Mouse (Mus musculus): Measurements from ENCODE around the gene Asphd1. TPM values are rescaled to one million over a fixed set of nuclear protein-coding genes. Genes with fewer than 3 reads are reported as not detected.

Gene Asphd1
- polyA plus RNA-seq (2014; fragmentation: Illumina TruSeq; extraction: RNeasy Lipid Tissue Mini Kit (QIAGEN cat#74804)), result not detected

DNA sequence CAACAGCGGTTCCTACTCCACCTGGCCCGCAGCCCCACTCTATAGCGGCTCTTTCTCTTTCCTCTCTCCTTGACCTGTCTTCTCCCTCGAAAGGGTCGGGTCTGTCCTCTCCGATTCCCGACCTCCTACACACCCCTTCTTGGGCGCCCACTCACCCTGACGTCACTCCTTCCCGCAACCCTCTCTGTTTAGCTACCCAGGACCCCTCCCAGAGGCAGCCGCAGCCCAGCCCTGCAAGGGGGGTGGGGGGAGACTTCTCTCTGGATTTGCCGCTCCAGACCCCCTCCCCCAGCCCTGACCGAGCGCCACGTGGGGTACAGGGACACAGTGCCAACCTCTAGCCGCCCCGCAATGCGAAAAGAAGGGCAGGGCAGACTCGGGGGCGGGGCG lies at the start of gene Asphd1:
Gene Asphd1 (minus strand): TSS at position 180 of the 390 bp plus-strand sequence.

GRCm38 (mm10) chr7:126975950-126976866 lies 26.8 kb upstream of the Asphd1 start, which contains the start of gene Cdiptos:
TSS of gene Cdiptos (minus strand) at chr7:126976098.

GRCm38 (mm10) chr7:126975893-126975949 lies 26.3 kb upstream of the Asphd1 start, which contains the start of gene Cdipt:
TSS of gene Cdipt (plus strand) at chr7:126975914.

GRCm38 (mm10) chr7:126949793-126950646 lies 638 bp upstream of the Asphd1 start, which contains the start of gene Sez6l2:
TSS of gene Sez6l2 (plus strand) at chr7:126950563.

DNA sequence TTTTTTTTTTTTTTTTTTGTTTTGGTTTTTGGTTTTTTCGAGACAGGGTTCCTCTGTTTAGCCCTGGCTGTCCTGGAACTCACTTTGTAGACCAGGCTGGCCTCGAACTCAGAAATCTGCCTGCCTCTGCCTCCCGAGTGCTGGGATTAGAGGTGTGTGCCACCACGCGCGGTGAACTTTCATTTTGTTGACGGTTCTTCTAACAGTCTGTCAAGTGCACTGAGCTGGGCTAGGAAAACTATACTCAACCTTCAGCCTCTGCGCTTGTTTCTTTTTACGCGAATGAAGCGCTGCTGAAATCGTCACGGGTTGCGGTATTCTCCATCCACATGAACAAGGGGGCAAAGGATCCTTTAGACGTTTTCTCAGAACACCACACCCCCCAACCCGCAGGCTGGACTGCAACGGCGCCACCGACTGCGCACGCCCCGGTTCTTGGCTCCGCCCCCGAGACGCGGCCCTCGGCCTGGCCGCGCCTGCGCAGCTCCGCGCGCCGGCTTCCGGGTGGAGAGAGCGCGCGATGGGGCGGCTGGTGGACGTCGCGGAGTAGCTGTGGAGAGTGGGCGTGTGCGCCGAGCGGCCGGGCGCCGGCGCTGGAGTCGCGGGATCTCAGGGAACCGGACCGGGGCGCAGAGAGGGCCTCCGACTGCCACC lies 20.9 kb downstream of the Asphd1 start, which contains the start of gene Kctd13:
Gene Kctd13 (plus strand): TSS at position 496 of the 654 bp plus-strand sequence.

DNA sequence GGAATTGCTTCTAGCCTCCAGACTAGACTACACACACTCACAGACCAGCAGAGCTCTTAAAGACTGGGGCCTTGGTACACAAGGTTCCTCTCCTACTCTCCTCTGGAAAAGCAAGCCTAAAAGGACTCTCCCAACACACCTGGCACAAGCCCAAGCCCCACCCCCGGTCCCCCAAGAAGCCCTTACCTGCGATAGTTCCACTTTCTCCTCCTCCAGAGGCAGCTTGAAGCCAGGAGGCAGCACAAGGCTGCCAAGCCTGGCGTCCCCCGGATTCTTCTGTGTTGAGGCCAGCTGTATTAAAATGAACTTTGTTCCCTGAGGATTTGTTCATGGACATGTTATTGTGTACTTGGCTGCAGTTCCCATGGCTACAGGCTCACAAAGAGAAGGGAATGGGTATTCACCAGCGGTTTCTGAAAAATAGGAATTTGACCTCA lies 26.7 kb downstream of the Asphd1 start, which contains the start of gene Tmem219:
Gene Tmem219 (minus strand): TSS at position 294 of the 437 bp plus-strand sequence.

Other genes starting within 250 kb of the Asphd1 start
- gene Coro1a, start 241.8 kb downstream of the Asphd1 start, polyA plus RNA-seq (2014; fragmentation: Illumina TruSeq; extraction: RNeasy Lipid Tissue Mini Kit (QIAGEN cat#74804)), result 2.9 TPM
- gene Mapk3, start 190.0 kb downstream of the Asphd1 start, polyA plus RNA-seq (2014; fragmentation: Illumina TruSeq; extraction: RNeasy Lipid Tissue Mini Kit (QIAGEN cat#74804)), result 15.3 TPM
- gene Gdpd3, start 183.2 kb downstream of the Asphd1 start, polyA plus RNA-seq (2014; fragmentation: Illumina TruSeq; extraction: RNeasy Lipid Tissue Mini Kit (QIAGEN cat#74804)), result not detected
- gene Ypel3, start 172.6 kb downstream of the Asphd1 start, polyA plus RNA-seq (2014; fragmentation: Illumina TruSeq; extraction: RNeasy Lipid Tissue Mini Kit (QIAGEN cat#74804)), result 9.1 TPM
- gene Tbx6, start 168.1 kb downstream of the Asphd1 start, polyA plus RNA-seq (2014; fragmentation: Illumina TruSeq; extraction: RNeasy Lipid Tissue Mini Kit (QIAGEN cat#74804)), result not detected
- 36.4 TPM for gene Ppp4c, start 157.1 kb downstream of the Asphd1 start, polyA plus RNA-seq (2014; fragmentation: Illumina TruSeq; extraction: RNeasy Lipid Tissue Mini Kit (QIAGEN cat#74804))
- gene Fam57b, start 151.9 kb downstream of the Asphd1 start, polyA plus RNA-seq (2014; fragmentation: Illumina TruSeq; extraction: RNeasy Lipid Tissue Mini Kit (QIAGEN cat#74804)), result 1.5 TPM
- gene 4930451I11Rik, start 117.9 kb downstream of the Asphd1 start, polyA plus RNA-seq (2014; fragmentation: Illumina TruSeq; extraction: RNeasy Lipid Tissue Mini Kit (QIAGEN cat#74804)), result not detected
- gene Doc2a, start 102.2 kb downstream of the Asphd1 start, polyA plus RNA-seq (2014; fragmentation: Illumina TruSeq; extraction: RNeasy Lipid Tissue Mini Kit (QIAGEN cat#74804)), result not detected
- gene Hirip3, start 87.6 kb downstream of the Asphd1 start, polyA plus RNA-seq (2014; fragmentation: Illumina TruSeq; extraction: RNeasy Lipid Tissue Mini Kit (QIAGEN cat#74804)), result 21.5 TPM
- 19.9 TPM for gene Ino80e, start 87.2 kb downstream of the Asphd1 start, polyA plus RNA-seq (2014; fragmentation: Illumina TruSeq; extraction: RNeasy Lipid Tissue Mini Kit (QIAGEN cat#74804))
- gene Taok2, start 64.9 kb downstream of the Asphd1 start, polyA plus RNA-seq (2014; fragmentation: Illumina TruSeq; extraction: RNeasy Lipid Tissue Mini Kit (QIAGEN cat#74804)), result 8.2 TPM
- 6.6 TPM for gene Tmem219, start 26.7 kb downstream of the Asphd1 start, polyA plus RNA-seq (2014; fragmentation: Illumina TruSeq; extraction: RNeasy Lipid Tissue Mini Kit (QIAGEN cat#74804))
- 1.9 TPM for gene Kctd13, start 20.7 kb downstream of the Asphd1 start, polyA plus RNA-seq (2014; fragmentation: Illumina TruSeq; extraction: RNeasy Lipid Tissue Mini Kit (QIAGEN cat#74804))
- 2.7 TPM for gene Sez6l2, start 981 bp upstream of the Asphd1 start, polyA plus RNA-seq (2014; fragmentation: Illumina TruSeq; extraction: RNeasy Lipid Tissue Mini Kit (QIAGEN cat#74804))
- 13.1 TPM for gene Cdipt, start 26.3 kb upstream of the Asphd1 start, polyA plus RNA-seq (2014; fragmentation: Illumina TruSeq; extraction: RNeasy Lipid Tissue Mini Kit (QIAGEN cat#74804))
- 0.91 TPM for gene Cdiptos, start 26.5 kb upstream of the Asphd1 start, polyA plus RNA-seq (2014; fragmentation: Illumina TruSeq; extraction: RNeasy Lipid Tissue Mini Kit (QIAGEN cat#74804))
- gene Mvp, start 65.0 kb upstream of the Asphd1 start, polyA plus RNA-seq (2014; fragmentation: Illumina TruSeq; extraction: RNeasy Lipid Tissue Mini Kit (QIAGEN cat#74804)), result 0.46 TPM
- not detected for gene Pagr1b, start 66.9 kb upstream of the Asphd1 start, polyA plus RNA-seq (2014; fragmentation: Illumina TruSeq; extraction: RNeasy Lipid Tissue Mini Kit (QIAGEN cat#74804))
- gene Pagr1a, start 67.8 kb upstream of the Asphd1 start, polyA plus RNA-seq (2014; fragmentation: Illumina TruSeq; extraction: RNeasy Lipid Tissue Mini Kit (QIAGEN cat#74804)), result not detected
- 0.60 TPM for gene Gm42742, start 71.5 kb upstream of the Asphd1 start, polyA plus RNA-seq (2014; fragmentation: Illumina TruSeq; extraction: RNeasy Lipid Tissue Mini Kit (QIAGEN cat#74804))
- gene Prrt2, start 71.6 kb upstream of the Asphd1 start, polyA plus RNA-seq (2014; fragmentation: Illumina TruSeq; extraction: RNeasy Lipid Tissue Mini Kit (QIAGEN cat#74804)), result not detected
- gene Maz, start 77.5 kb upstream of the Asphd1 start, polyA plus RNA-seq (2014; fragmentation: Illumina TruSeq; extraction: RNeasy Lipid Tissue Mini Kit (QIAGEN cat#74804)), result 33.1 TPM
- gene Kif22, start 92.9 kb upstream of the Asphd1 start, polyA plus RNA-seq (2014; fragmentation: Illumina TruSeq; extraction: RNeasy Lipid Tissue Mini Kit (QIAGEN cat#74804)), result 6.0 TPM
- gene Zg16, start 137.7 kb upstream of the Asphd1 start, polyA plus RNA-seq (2014; fragmentation: Illumina TruSeq; extraction: RNeasy Lipid Tissue Mini Kit (QIAGEN cat#74804)), result 5.4 TPM
- 2.9 TPM for gene AI467606, start 141.8 kb upstream of the Asphd1 start, polyA plus RNA-seq (2014; fragmentation: Illumina TruSeq; extraction: RNeasy Lipid Tissue Mini Kit (QIAGEN cat#74804))
- gene Qprt, start 172.6 kb upstream of the Asphd1 start, polyA plus RNA-seq (2014; fragmentation: Illumina TruSeq; extraction: RNeasy Lipid Tissue Mini Kit (QIAGEN cat#74804)), result 0.71 TPM
- 1.1 TPM for gene Spn, start 188.2 kb upstream of the Asphd1 start, polyA plus RNA-seq (2014; fragmentation: Illumina TruSeq; extraction: RNeasy Lipid Tissue Mini Kit (QIAGEN cat#74804))
- 13.1 TPM for gene Cd2bp2, start 246.5 kb upstream of the Asphd1 start, polyA plus RNA-seq (2014; fragmentation: Illumina TruSeq; extraction: RNeasy Lipid Tissue Mini Kit (QIAGEN cat#74804))

Data from ovary, adult 10 weeks (tissue).